Mouse (Mus musculus) megakaryocyte, embryonic 14.5 days (primary cell): ENCODE measurements around the gene Mgat4a.

Experiments
- FLI1 ChIP-seq: IDR thresholded peaks from 2 replicates; pipeline ENCODE4 v1.6.1; 2012; ENCODE audit warnings: low read length, inconsistent platforms, mixed read lengths
- GATA1 ChIP-seq: IDR thresholded peaks from 3 replicates; pipeline ENCODE4 v1.6.1; 2012; ENCODE audit warnings: mixed read lengths, low read length, inconsistent platforms, borderline replicate concordance

GRCm38 (mm10) chr1:37503656-37504055 is 37.2 kb downstream of the Mgat4a start:
- TF ChIP-seq GATA1 (no peak), FLI1 (no peak)
